Mouse (Mus musculus) embryonic fibroblast, embryonic 13.5 days (primary cell): ENCODE data around the gene Erich6.

ENCODE experiments used
- CTCF ChIP-seq: IDR thresholded peaks from 2 replicates; pipeline ENCODE4 v1.5.1; 2011; ENCODE audit warnings: mild to moderate bottlenecking, control low read depth, low read length, moderate library complexity, borderline replicate concordance; ENCODE audit not compliant: insufficient read depth
- POLR2A ChIP-seq: IDR thresholded peaks from 2 replicates; pipeline ENCODE4 v1.6.1; 2011; ENCODE audit warnings: low read depth, mild to moderate bottlenecking, control low read depth, low read length, moderate library complexity

- no peak for TF ChIP-seq CTCF
- TF ChIP-seq POLR2A: no peak
Measured at GRCm38 (mm10) chr3:58631693-58632092, 5.3 kb downstream of the Erich6 start.
